Mouse (Mus musculus): ENCODE measurements around the gene Gm17349.

GRCm38 (mm10) chr15:99701999-99702900 lies 3.0 kb downstream of the Gm17349 start, which contains the start of gene Smarcd1:
- TF ChIP-seq POLR2A (IDR thresholded peaks at IDR 0.05; ENCODE audit: control insufficient read depth, extremely low read depth, insufficient read depth, low read length, poor library complexity) (0 out of 2 replicates have a peak, but pooled peaks have one; percentile 68), CTCF (IDR thresholded peaks at IDR 0.05; ENCODE audit: borderline replicate concordance, control insufficient read depth, extremely low read depth, insufficient read depth, low read length, poor library complexity) (peak; percentile 91)
